Mouse (Mus musculus) intestine, postnatal 0 days (tissue): Measurements from ENCODE around the gene Srr. TPM values are rescaled to one million over a fixed set of nuclear protein-coding genes. Genes with fewer than 3 reads are reported as not detected.
A peak's percentile ranks its signal among the peaks of the same experiment; 100 is the strongest.

Experiments
- ATAC-seq: fragments of 200-750 bp; cut with Nextera tagmentation; 2 replicates; pipeline ENCODE4 v1.8.0; 2017; ENCODE audit warnings: mild to moderate bottlenecking, moderate TSS enrichment, moderate library complexity
- H3K27ac ChIP-seq: fragments of 300-500 bp; sonication (generic); 2 replicates; pipeline ENCODE4 v1.5.1; 2014; ENCODE audit warnings: mild to moderate bottlenecking, low read depth, low read length, moderate library complexity
- H3K27me3 ChIP-seq: fragments of 300-500 bp; sonication (generic); replicated peaks from 2 replicates; pipeline ENCODE4 v1.6.1; 2014; ENCODE audit warnings: low read length, mixed read lengths; ENCODE audit not compliant: control insufficient read depth, insufficient read depth
- H3K36me3 ChIP-seq: fragments of 300-500 bp; sonication (generic); 2 replicates; pipeline ENCODE4 v1.6.1; 2014; ENCODE audit warnings: mild to moderate bottlenecking, moderate library complexity; ENCODE audit not compliant: control insufficient read depth, insufficient read depth
- H3K4me1 ChIP-seq: fragments of 300-500 bp; sonication (generic); replicated peaks from 2 replicates; pipeline ENCODE4 v1.6.1; 2014; ENCODE audit warnings: antibody characterized with exemption, low read length, mixed read lengths; ENCODE audit not compliant: control insufficient read depth, insufficient read depth
- H3K4me2 ChIP-seq: fragments of 300-500 bp; sonication (generic); replicated peaks from 2 replicates; pipeline ENCODE4 v1.6.1; 2014; ENCODE audit warnings: low read depth, mild to moderate bottlenecking, moderate library complexity
- H3K4me3 ChIP-seq: fragments of 300-500 bp; sonication (generic); 2 replicates; pipeline ENCODE4 v1.5.1; 2014; ENCODE audit warnings: low read depth, low read length
- H3K9ac ChIP-seq: fragments of 300-500 bp; sonication (generic); 2 replicates; pipeline ENCODE4 v1.6.1; 2014; ENCODE audit warnings: mild to moderate bottlenecking, low read depth, low read length
- H3K9me3 ChIP-seq: fragments of 300-500 bp; sonication (generic); 2 replicates; pipeline ENCODE4 v1.6.1; 2016; ENCODE audit warnings: mixed run types; ENCODE audit not compliant: control insufficient read depth
- CTCF ChIP-seq: sonication (generic); IDR thresholded peaks from 2 replicates; pipeline ENCODE4 v1.5.1; 2016; ENCODE audit warnings: low read depth, mild to moderate bottlenecking, control low read depth, antibody characterized with exemption, moderate library complexity
- WGBS: fragments of 180-500 bp; shearing (Covaris S2); extraction: QIAGEN DNeasy Blood & Tissue Kit; methylation state at CpG from one replicate; pipeline ENCODE4 v1.1.7; 2014; 5-methylcytosine and 5-hydroxymethylcytosine counted together
- polyA plus RNA-seq: library from polyadenylated mRNA; unstranded; fragments of >200 nt; fragmentation: Nextera tagmentation; extraction: Ambion mirVana; gene quantifications from 2 replicates; pipeline ENCODE4 v1.2.1, GENCODE M21; 2015

Srr gene
- polyA plus RNA-seq, 1 experiment from 2014 or later = 22.4 TPM

- WGBS = 69% methylated on average over 4 of the region's 4 CpGs
- H3K36me3 ChIP-seq = peaks cover 27% of the 10 kb centered on the region
- H3K27ac ChIP-seq = no peak overlapping the region
- H3K9me3 ChIP-seq = no peaks in the 10 kb centered on the region
- no peak overlapping the region for H3K4me2 ChIP-seq
- H3K27me3 ChIP-seq = no peaks in the 10 kb centered on the region
- TF ChIP-seq CTCF = no peak
- no peaks in the 10 kb centered on the region; the same call in 1 of the 2 replicates for H3K4me1 ChIP-seq
- no peak for ATAC-seq
- H3K9ac ChIP-seq = no peak overlapping the region
- H3K4me3 ChIP-seq = no peak overlapping the region
These were observed 3.4 kb upstream of the Srr start for GRCm38 (mm10) chr11:74929111-74929510.

DNA sequence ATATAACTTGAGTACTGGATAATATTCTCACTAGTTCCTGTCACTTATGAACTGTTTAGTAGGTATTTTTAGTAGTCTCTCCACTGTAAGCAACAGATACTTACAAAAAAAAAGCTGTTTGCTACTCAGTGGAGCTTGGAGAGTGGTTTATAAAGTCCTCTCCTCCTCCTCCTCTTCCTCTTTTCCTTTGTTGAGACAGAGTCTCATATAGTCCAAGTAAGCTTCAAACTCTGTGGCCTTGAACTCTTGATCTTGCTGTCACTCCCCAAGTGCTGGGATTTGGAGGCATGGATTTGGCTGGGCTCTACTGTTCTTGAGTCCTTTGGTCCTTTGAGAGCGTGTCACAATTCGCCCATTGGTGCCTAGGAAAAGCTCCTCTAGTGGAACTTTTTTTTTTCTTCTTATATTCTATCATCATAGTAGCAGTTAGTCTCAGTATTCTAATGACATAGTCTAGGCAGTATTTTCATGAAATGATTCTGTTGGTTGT, 1.5 kb upstream of the Srr start:
- H3K27ac ChIP-seq = no peak overlapping the region
- WGBS = 91% methylated on average over 2 of the region's 2 CpGs
- no peak for ATAC-seq

DNA sequence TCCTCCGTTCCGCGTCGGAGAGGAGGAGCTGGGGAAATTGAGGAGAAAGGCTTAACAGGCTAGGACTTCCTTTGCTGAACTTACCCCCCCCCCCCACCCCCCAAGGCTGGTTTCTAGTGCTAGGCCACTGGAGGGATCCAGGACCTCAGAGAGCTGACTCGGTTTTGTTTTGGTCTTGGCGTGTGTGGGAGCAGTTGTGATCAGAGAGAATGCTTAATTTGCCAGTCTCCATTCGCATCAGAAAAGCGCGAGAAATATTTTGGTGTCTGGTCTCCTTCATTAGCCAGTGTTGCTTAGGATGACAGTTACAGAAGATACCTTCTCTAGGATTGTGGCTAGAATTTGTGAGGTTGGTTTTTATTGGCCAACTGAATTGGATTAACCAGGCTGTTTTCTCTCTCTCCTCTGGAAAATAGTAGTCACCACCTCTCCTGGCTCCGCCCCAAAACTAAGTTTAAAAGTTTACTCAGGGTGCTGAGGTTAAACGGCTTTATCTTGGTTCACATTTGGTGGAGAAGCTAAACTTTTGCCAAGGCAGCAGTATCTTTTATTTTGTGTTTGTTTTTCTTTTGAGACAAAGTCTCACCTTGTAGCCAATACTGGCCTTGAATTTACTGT, 749 bp upstream of the Srr start:
- Histone ChIP-seq H3K27ac (peak overlapping the region; percentile 98), H3K9ac (peak overlapping the region; percentile 91), H3K36me3 (peaks cover 16% of the 10 kb centered on the region), H3K9me3 (no peaks in the 10 kb centered on the region), H3K4me3 (peak overlapping the region; percentile 93), H3K4me1 (no peaks in the 10 kb centered on the region; the same call in 1 of the 2 replicates), H3K4me2 (peak overlapping the region; percentile 72), H3K27me3 (no peaks in the 10 kb centered on the region)
- 3% methylated on average over 11 of the region's 11 CpGs for WGBS
- no peak for TF ChIP-seq CTCF
- ATAC-seq = no peak; the same call in 1 of the 2 replicates

More for the DNA sequence above, 1.5 kb upstream of the Srr start:
- Histone ChIP-seq H3K4me1 (no peaks in the 10 kb centered on the region; the same call in 1 of the 2 replicates), H3K4me3 (no peak overlapping the region), H3K36me3 (peaks cover 16% of the 10 kb centered on the region), H3K9ac (no peak overlapping the region), H3K27me3 (no peaks in the 10 kb centered on the region), H3K4me2 (peak overlapping the region; percentile 72; the same call in 1 of the 2 replicates), H3K9me3 (no peaks in the 10 kb centered on the region)
- TF ChIP-seq CTCF = no peak

DNA sequence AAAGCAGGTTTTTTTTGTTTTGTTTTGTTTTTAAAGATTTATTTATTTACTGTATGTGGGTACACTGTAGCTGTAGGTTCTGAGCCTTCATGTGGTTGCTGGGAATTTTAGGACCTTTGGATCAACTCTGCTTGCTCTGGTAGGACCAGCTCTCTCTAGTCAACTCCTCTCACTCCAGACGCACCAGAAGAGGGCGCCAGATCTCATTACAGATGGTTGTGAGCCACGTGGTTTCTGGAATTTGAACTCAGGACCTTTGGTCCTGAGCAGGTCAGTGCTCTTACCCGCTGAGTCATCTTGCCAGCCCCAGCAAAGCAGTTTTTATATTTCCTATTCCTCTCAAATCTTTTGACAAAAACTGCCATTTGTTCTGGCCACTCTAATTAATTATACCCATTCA, 1.6 kb downstream of the Srr start:
- WGBS = 37% methylated on average over 4 of the region's 4 CpGs
- 0 out of 2 replicates have a peak overlapping the region, but pooled peaks have one; percentile 93 for H3K4me3 ChIP-seq
- H3K27me3 ChIP-seq = no peaks in the 10 kb centered on the region
- H3K4me2 ChIP-seq = peak overlapping the region; percentile 72
- TF ChIP-seq CTCF = peak; percentile 76
- no peaks in the 10 kb centered on the region for H3K9me3 ChIP-seq
- no peak overlapping the region for H3K27ac ChIP-seq
- no peaks in the 10 kb centered on the region for H3K4me1 ChIP-seq
- peak; percentile 39; the same call in 1 of the 2 replicates for ATAC-seq
- peaks cover 4% of the 10 kb centered on the region for H3K36me3 ChIP-seq
- no peak overlapping the region for H3K9ac ChIP-seq

GRCm38 (mm10) chr11:74919249-74919648, 6.5 kb downstream of the Srr start:
- WGBS = 68% methylated on average over 6 of the region's 6 CpGs
- no peak for TF ChIP-seq CTCF

DNA sequence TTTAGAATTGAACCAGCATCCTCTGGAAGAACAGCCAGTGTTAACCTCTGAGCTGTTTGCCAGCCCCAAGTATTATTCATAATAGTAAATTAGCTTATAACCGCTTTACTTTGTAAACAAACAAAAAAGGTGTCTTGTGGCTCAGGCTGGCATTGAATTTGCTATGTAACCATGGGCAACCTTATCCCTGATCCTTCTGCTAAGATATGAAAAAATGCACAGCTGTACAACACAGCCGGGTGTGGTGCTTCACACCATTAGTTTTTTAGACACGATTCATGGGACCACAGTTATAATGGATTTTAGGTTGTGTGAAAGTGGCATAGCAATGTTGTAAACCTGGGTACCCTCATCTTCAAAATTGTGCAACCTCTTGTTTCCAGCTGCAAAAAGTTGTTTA, 13.3 kb downstream of the Srr start:
- Histone ChIP-seq H3K4me1 (no peaks in the 10 kb centered on the region), H3K4me3 (no peak overlapping the region), H3K4me2 (no peak overlapping the region), H3K9ac (no peak overlapping the region), H3K9me3 (no peaks in the 10 kb centered on the region), H3K27ac (no peak overlapping the region), H3K27me3 (no peaks in the 10 kb centered on the region), H3K36me3 (peaks cover 22% of the 10 kb centered on the region)
- TF ChIP-seq CTCF = no peak
- ATAC-seq = no peak
- 70% methylated on average over 3 of the region's 3 CpGs for WGBS

More at GRCm38 (mm10) chr11:74919249-74919648, 6.5 kb downstream of the Srr start:
- ATAC-seq = no peak
- no peak overlapping the region for H3K9ac ChIP-seq
- H3K27ac ChIP-seq = no peak overlapping the region
- H3K36me3 ChIP-seq = peaks cover 10% of the 10 kb centered on the region
- no peak overlapping the region for H3K4me2 ChIP-seq
- H3K9me3 ChIP-seq = no peaks in the 10 kb centered on the region
- no peaks in the 10 kb centered on the region for H3K4me1 ChIP-seq
- H3K27me3 ChIP-seq = no peaks in the 10 kb centered on the region
- H3K4me3 ChIP-seq = no peak overlapping the region
